Comparison of ENCODE assay signal across 19 mouse cellular contexts in genomic region chr11:59937615-59938014, GRCm38 (mm10). TPM values are rescaled to one million over a fixed set of nuclear protein-coding genes. Genes with fewer than 3 reads are reported as not detected.
DNase-seq lines count a peak whose midpoint lies in the region.
"Had no signal": no experiment of that assay in that cellular context is flagged by ENCODE, and none has a peak within 500 bp of the region (broad histone marks: within the 10 kb centered on the region; RNA-seq: fewer than 3 reads in every experiment).

No protein-coding gene starts in this region.

- DNase-seq in adrenal gland, adult 2 months = peak; percentile 67
- DNase-seq in adrenal gland, adult 18-20 months (ENCODE audit: low spot score in 2 of 2) = no peak
- DNase-seq in Muller cell, postnatal 12 days (ENCODE audit: inconsistent ontology term) = peak; percentile 13
- peak; percentile 52 to 62 for DNase-seq in adrenal gland, postnatal 36 days
- DNase-seq in testis, postnatal 14 days (ENCODE audit: low spot score) = peak; percentile 80
- DNase-seq in left cerebral cortex, adult 18-20 months (ENCODE audit: low spot score in 2 of 2) = no peak
- DNase-seq in layer of hippocampus, adult 8-10 months (ENCODE audit: low spot score in 2 of 2) = no peak
- DNase-seq: cerebellum, adult 11 months; cerebellum, adult 9-10 months; heart, postnatal 36 days; kidney, adult 2 months; kidney, postnatal 36 days; layer of hippocampus, postnatal 36 days; liver; lung, adult 2 months; lung, postnatal 14 days; thymus, adult 18-20 months; thymus, postnatal 25 days had no signal

RNA-seq across cellular contexts. Expression of gene Med9, which starts 10.4 kb away (rescaled TPM):
- total RNA-seq in adrenal gland, adult 2 months (2021) = 10 to 100 TPM; 23.4 to 32.5 TPM
- 42.9 and 47.6 TPM in 2 replicates for polyA plus RNA-seq in adrenal gland, adult 2 months (2012; rRNA removed)
- total RNA-seq in adrenal gland, adult 18-20 months (2021) = 10 to 100 TPM; 23.3 to 24.3 TPM
- 10 to 100 TPM; 28.8 to 33.1 TPM for total RNA-seq in adrenal gland, postnatal 36 days (2021)
- 10 to 100 TPM; 41.8 to 46.7 TPM for total RNA-seq in left cerebral cortex, adult 18-20 months (2021)
- total RNA-seq in layer of hippocampus, adult 8-10 months (2022) = 10 to 100 TPM; 34.2 to 40.1 (median 34.8) TPM

RNA-seq across cellular contexts. Expression of gene Rasd1, which starts 27.1 kb away (rescaled TPM):
- 10 to 100 TPM; 20.7 to 43.3 TPM for total RNA-seq in adrenal gland, adult 2 months (2021)
- 24.8 and 31.6 TPM in 2 replicates for polyA plus RNA-seq in adrenal gland, adult 2 months (2012; rRNA removed)
- 10 to 100 TPM; 17.5 to 20.2 TPM for total RNA-seq in adrenal gland, adult 18-20 months (2021)
- total RNA-seq in adrenal gland, postnatal 36 days (2021) = 10 to 100 TPM; 29.1 to 43.5 TPM
- 10 to 100 TPM in 1 of 2 experiments, 1 to 10 TPM in 1; 7.7 to 13.2 TPM for total RNA-seq in left cerebral cortex, adult 18-20 months (2021)
- 10 to 100 TPM; 34.8 to 47.6 (median 41.1) TPM for total RNA-seq in layer of hippocampus, adult 8-10 months (2022)
- polyA plus RNA-seq: G1E had no signal

Comparison
In these comparisons a context has a peak if more than half of its experiments do, and no peak if none do; other contexts are left out.
1. DNase-seq: peak in adrenal gland, adult 2 months (single experiment), Muller cell, postnatal 12 days (single experiment), adrenal gland, postnatal 36 days (2 of 2) and testis, postnatal 14 days (single experiment); none in adrenal gland, adult 18-20 months (0 of 2), left cerebral cortex, adult 18-20 months (0 of 2) and layer of hippocampus, adult 8-10 months (0 of 2).